Mouse (Mus musculus) stomach, postnatal 0 days (tissue): ENCODE results near the gene Plg. TPM values are rescaled to one million over a fixed set of nuclear protein-coding genes. Genes with fewer than 3 reads are reported as not detected.

ENCODE experiments used
- ATAC-seq: fragments of 200-750 bp; cut with Nextera tagmentation; 2 replicates; pipeline ENCODE4 v1.8.0; 2017; ENCODE audit not compliant: low FRiP score, low TSS enrichment
- DNase-seq: peaks from one replicate; pipeline ENCODE4 v3.0.0-alpha.2; 2016; ENCODE audit warnings: low spot score
- H3K27ac ChIP-seq: fragments of 300-500 bp; sonication (generic); replicated peaks from 2 replicates; pipeline ENCODE4 v1.5.1; 2014; ENCODE audit warnings: mild to moderate bottlenecking, control low read depth
- H3K27me3 ChIP-seq: fragments of 300-500 bp; sonication (generic); 2 replicates; pipeline ENCODE4 v1.6.1; 2014; ENCODE audit warnings: low read length; ENCODE audit not compliant: control insufficient read depth, insufficient read depth
- H3K36me3 ChIP-seq: fragments of 300-500 bp; sonication (generic); 2 replicates; pipeline ENCODE4 v1.6.1; 2014; ENCODE audit warnings: low read length, mixed read lengths; ENCODE audit not compliant: control insufficient read depth, insufficient read depth
- H3K4me1 ChIP-seq: fragments of 300-500 bp; sonication (generic); replicated peaks from 2 replicates; pipeline ENCODE4 v1.6.1; 2014; ENCODE audit warnings: antibody characterized with exemption; ENCODE audit not compliant: control insufficient read depth, insufficient read depth
- H3K4me2 ChIP-seq: fragments of 300-500 bp; sonication (generic); replicated peaks from 2 replicates; pipeline ENCODE4 v1.6.1; 2014; ENCODE audit warnings: low read depth, mild to moderate bottlenecking, control low read depth, moderate library complexity
- H3K4me3 ChIP-seq: fragments of 300-500 bp; sonication (generic); 2 replicates; pipeline ENCODE4 v1.5.1; 2014; ENCODE audit warnings: low read depth, low read length, control low read depth
- H3K9ac ChIP-seq: fragments of 300-500 bp; sonication (generic); 2 replicates; pipeline ENCODE4 v1.6.1; 2014; ENCODE audit warnings: mild to moderate bottlenecking, low read length, control low read depth, mixed read lengths
- H3K9me3 ChIP-seq: fragments of 300-500 bp; sonication (generic); 2 replicates; pipeline ENCODE4 v1.6.1; 2016; ENCODE audit warnings: low read length; ENCODE audit not compliant: control insufficient read depth
- CTCF ChIP-seq: IDR thresholded peaks from 2 replicates; pipeline ENCODE4 v1.5.1; 2016; ENCODE audit warnings: antibody characterized with exemption, low read depth, mild to moderate bottlenecking, moderate library complexity
- EP300 ChIP-seq: optimal IDR thresholded peaks from 2 replicates; pipeline ENCODE3; 2016; ENCODE audit warnings: antibody characterized with exemption
- WGBS: fragments of 180-500 bp; shearing (Covaris S2); extraction: QIAGEN DNeasy Blood & Tissue Kit; methylation state at CpG from one replicate; pipeline ENCODE4 v1.1.7; 2014; 5-methylcytosine and 5-hydroxymethylcytosine counted together
- polyA plus RNA-seq: library from polyadenylated mRNA; unstranded; fragments of >200 nt; fragmentation: Nextera tagmentation; extraction: Ambion mirVana; gene quantifications from 2 replicates; pipeline ENCODE4 v1.2.1, GENCODE M21; 2015

The Plg gene
- polyA plus RNA-seq, 1 experiment from 2014 or later = 0.95 TPM

GRCm38 (mm10) chr17:12380287-12380686, 1.9 kb downstream of the Plg start:
- no peaks in the 10 kb centered on the region for H3K9me3 ChIP-seq
- H3K27ac ChIP-seq = no peak overlapping the region
- H3K27me3 ChIP-seq = no peaks in the 10 kb centered on the region
- no peak overlapping the region for H3K9ac ChIP-seq
- H3K36me3 ChIP-seq = no peaks in the 10 kb centered on the region
- no peak overlapping the region for H3K4me2 ChIP-seq
- H3K4me3 ChIP-seq = no peak overlapping the region
- H3K4me1 ChIP-seq = no peaks in the 10 kb centered on the region
- no peak for DNase-seq
- no peak for TF ChIP-seq EP300
- TF ChIP-seq CTCF = no peak
- WGBS = 70% methylated on average over 4 of the region's 4 CpGs
- ATAC-seq = no peak

GRCm38 (mm10) chr17:12381579-12381978, 3.2 kb downstream of the Plg start:
- WGBS = 42% methylated on average over 2 of the region's 2 CpGs
- no peak overlapping the region for H3K27ac ChIP-seq

GRCm38 (mm10) chr17:12382531-12382930, 4.1 kb downstream of the Plg start:
- TF ChIP-seq CTCF = no peak
- TF ChIP-seq EP300 = no peak
- ATAC-seq = no peak
- no peak overlapping the region for H3K4me3 ChIP-seq
- no peak overlapping the region for H3K4me2 ChIP-seq
- no peaks in the 10 kb centered on the region for H3K36me3 ChIP-seq
- 30% methylated on average over 2 of the region's 2 CpGs for WGBS
- H3K9ac ChIP-seq = no peak overlapping the region
- no peaks in the 10 kb centered on the region for H3K27me3 ChIP-seq
- DNase-seq = no peak
- no peaks in the 10 kb centered on the region for H3K9me3 ChIP-seq
- no peak overlapping the region for H3K27ac ChIP-seq
- H3K4me1 ChIP-seq = no peaks in the 10 kb centered on the region

More at GRCm38 (mm10) chr17:12381579-12381978, 3.2 kb downstream of the Plg start:
- no peaks in the 10 kb centered on the region for H3K9me3 ChIP-seq
- TF ChIP-seq EP300 = no peak
- no peak for TF ChIP-seq CTCF
- H3K4me1 ChIP-seq = no peaks in the 10 kb centered on the region
- no peak overlapping the region for H3K4me3 ChIP-seq
- H3K9ac ChIP-seq = no peak overlapping the region
- H3K36me3 ChIP-seq = no peaks in the 10 kb centered on the region
- ATAC-seq = no peak
- no peaks in the 10 kb centered on the region for H3K27me3 ChIP-seq
- DNase-seq = no peak
- H3K4me2 ChIP-seq = no peak overlapping the region

- Histone ChIP-seq H3K9ac (no peak overlapping the region), H3K4me2 (no peak overlapping the region), H3K27ac (no peak overlapping the region), H3K36me3 (no peaks in the 10 kb centered on the region), H3K27me3 (no peaks in the 10 kb centered on the region), H3K9me3 (no peaks in the 10 kb centered on the region), H3K4me1 (no peaks in the 10 kb centered on the region), H3K4me3 (no peak overlapping the region)
- 54% methylated on average over 8 of the region's 8 CpGs for WGBS
- DNase-seq = no peak
- TF ChIP-seq EP300 (no peak), CTCF (no peak)
- no peak for ATAC-seq
Observed at GRCm38 (mm10) chr17:12385049-12385794, 6.8 kb downstream of the Plg start.

GRCm38 (mm10) chr17:12387781-12388180, 9.4 kb downstream of the Plg start:
- DNase-seq (no peak), ATAC-seq (no peak)
- Histone ChIP-seq H3K27me3 (no peaks in the 10 kb centered on the region), H3K4me1 (no peaks in the 10 kb centered on the region), H3K27ac (no peak overlapping the region), H3K4me2 (no peak overlapping the region), H3K4me3 (no peak overlapping the region), H3K36me3 (no peaks in the 10 kb centered on the region), H3K9me3 (no peaks in the 10 kb centered on the region), H3K9ac (no peak overlapping the region)
- no peak for TF ChIP-seq EP300
- no peak for TF ChIP-seq CTCF
- 70% methylated on average over 2 of the region's 2 CpGs for WGBS

- 87% methylated on average over 7 of the region's 7 CpGs for WGBS
- Histone ChIP-seq H3K4me3 (no peak overlapping the region), H3K36me3 (no peaks in the 10 kb centered on the region), H3K9ac (no peak overlapping the region), H3K4me2 (no peak overlapping the region), H3K9me3 (no peaks in the 10 kb centered on the region), H3K27me3 (no peaks in the 10 kb centered on the region), H3K27ac (no peak overlapping the region), H3K4me1 (no peaks in the 10 kb centered on the region)
- ATAC-seq (no peak), DNase-seq (no peak)
- TF ChIP-seq CTCF (no peak), EP300 (no peak)
Observed at GRCm38 (mm10) chr17:12388239-12388638, 9.8 kb downstream of the Plg start.
